Comparison of ENCODE assay signal across 10 mouse cellular contexts in genomic region chr3:78594718-78595236, GRCm38 (mm10).
A peak's percentile ranks its signal among the peaks of the same experiment; 100 is the strongest.
DNase-seq lines count a peak whose midpoint lies in the region; ATAC-seq and TF ChIP-seq lines count a peak whose summit lies in the region.
"Had no signal": no experiment of that assay in that cellular context is flagged by ENCODE, and none has a peak within 500 bp of the region (broad histone marks: within the 10 kb centered on the region; RNA-seq: fewer than 3 reads in every experiment).

No protein-coding gene starts in this region.

- H3K27ac ChIP-seq in heart, embryonic 10.5 days, result no peak overlapping the region
- no peak overlapping the region for H3K27ac ChIP-seq in heart, adult 2 months
- H3K27ac ChIP-seq in hindbrain, embryonic 10.5 days, result no peak overlapping the region
- H3K27ac ChIP-seq in midbrain, embryonic 11.5 days (ENCODE audit: low read depth, low read length), result no peak overlapping the region; the same call in 1 of the 2 replicates
- no peak overlapping the region for H3K27ac ChIP-seq in liver, embryonic 11.5 days (ENCODE audit: low read depth, low read length)
- H3K27ac ChIP-seq: liver, embryonic 15.5 days had no signal

- H3K36me3 ChIP-seq in heart, embryonic 10.5 days, result no peaks in the 10 kb centered on the region
- no peaks in the 10 kb centered on the region for H3K36me3 ChIP-seq in heart, adult 2 months (ENCODE audit: control insufficient read depth, insufficient read depth, low read length)
- no peaks in the 10 kb centered on the region for H3K36me3 ChIP-seq in hindbrain, embryonic 10.5 days
- no peaks in the 10 kb centered on the region for H3K36me3 ChIP-seq in midbrain, embryonic 11.5 days (ENCODE audit: control insufficient read depth, insufficient read depth, low read length)
- no peaks in the 10 kb centered on the region for H3K36me3 ChIP-seq in liver, embryonic 11.5 days (ENCODE audit: control insufficient read depth, insufficient read depth, low read length)
- H3K36me3 ChIP-seq: liver, embryonic 15.5 days had no signal

- TF ChIP-seq EP300 in heart, adult 2 months (IDR thresholded peaks at IDR 0.05; ENCODE audit: insufficient read depth, low read depth, low read length), result no peak

- H3K4me1 ChIP-seq in heart, embryonic 10.5 days, result 0 out of 2 replicates have a peak, but pooled peaks cover 6% of the 10 kb centered on the region
- H3K4me1 ChIP-seq in heart, adult 2 months (ENCODE audit: control insufficient read depth, insufficient read depth, low read length), result no peaks in the 10 kb centered on the region
- H3K4me1 ChIP-seq in hindbrain, embryonic 10.5 days (replicated peaks), result peaks cover 11% of the 10 kb centered on the region
- no peaks in the 10 kb centered on the region for H3K4me1 ChIP-seq in midbrain, embryonic 11.5 days (ENCODE audit: control insufficient read depth, insufficient read depth, low read length)
- no peaks in the 10 kb centered on the region for H3K4me1 ChIP-seq in liver, embryonic 11.5 days (replicated peaks; ENCODE audit: control insufficient read depth, insufficient read depth, low read length)
- H3K4me1 ChIP-seq: liver, embryonic 15.5 days had no signal

- H3K27me3 ChIP-seq in heart, embryonic 10.5 days (ENCODE audit: insufficient read depth, poor library complexity, severe bottlenecking), result peaks cover 12% of the 10 kb centered on the region; the same call in 1 of the 2 replicates
- no peaks in the 10 kb centered on the region for H3K27me3 ChIP-seq in heart, adult 2 months (ENCODE audit: control insufficient read depth, insufficient read depth, low read length)
- H3K27me3 ChIP-seq in hindbrain, embryonic 10.5 days (ENCODE audit: insufficient read depth, poor library complexity, severe bottlenecking), result no peaks in the 10 kb centered on the region; the same call in 1 of the 2 replicates
- H3K27me3 ChIP-seq in midbrain, embryonic 11.5 days (ENCODE audit: control insufficient read depth, insufficient read depth, low read length), result no peaks in the 10 kb centered on the region
- H3K27me3 ChIP-seq in liver, embryonic 11.5 days (replicated peaks; ENCODE audit: control insufficient read depth, insufficient read depth, low read length), result no peaks in the 10 kb centered on the region
- H3K27me3 ChIP-seq: liver, embryonic 15.5 days had no signal

- no peak overlapping the region for H3K9ac ChIP-seq in heart, adult 2 months (ENCODE audit: low read depth, low read length)
- no peak overlapping the region for H3K9ac ChIP-seq in midbrain, embryonic 11.5 days (ENCODE audit: low read length)
- H3K9ac ChIP-seq in liver, embryonic 11.5 days (ENCODE audit: low read depth, low read length), result no peak overlapping the region
- H3K9ac ChIP-seq: liver, embryonic 15.5 days had no signal

- no peaks in the 10 kb centered on the region for H3K79me2 ChIP-seq in heart, adult 2 months (replicated peaks; ENCODE audit: control insufficient read depth, insufficient read depth, low read length)

- H3K4me3 ChIP-seq in heart, embryonic 10.5 days, result peak overlapping the region; percentile 25; the same call in 1 of the 2 replicates
- no peak overlapping the region for H3K4me3 ChIP-seq in heart, adult 2 months
- H3K4me3 ChIP-seq in hindbrain, embryonic 10.5 days, result no peak overlapping the region
- H3K4me3 ChIP-seq in midbrain, embryonic 11.5 days (ENCODE audit: low read depth, low read length), result no peak overlapping the region
- H3K4me3 ChIP-seq in liver, embryonic 11.5 days (ENCODE audit: low read depth, low read length), result no peak overlapping the region
- H3K4me3 ChIP-seq: liver, embryonic 15.5 days had no signal

- H3K4me2 ChIP-seq in midbrain, embryonic 11.5 days, result no peak overlapping the region
- no peak overlapping the region for H3K4me2 ChIP-seq in liver, embryonic 11.5 days
- H3K4me2 ChIP-seq: liver, embryonic 15.5 days had no signal

- peak; percentile 77 for ATAC-seq in midbrain, embryonic 11.5 days (ENCODE audit: low FRiP score)
- no peak for ATAC-seq in liver, embryonic 11.5 days (replicated peaks; ENCODE audit: low FRiP score)

- 11% methylated on average over 6 of the region's 6 CpGs for WGBS in heart, embryonic 10.5 days
- WGBS in heart, adult 2 months, result 23% methylated on average over 6 of the region's 6 CpGs
- WGBS in hindbrain, embryonic 10.5 days, result 23% methylated on average over 6 of the region's 6 CpGs
- WGBS in midbrain, embryonic 11.5 days, result 30% methylated on average over 6 of the region's 6 CpGs
- 27% methylated on average over 6 of the region's 6 CpGs for WGBS in liver, embryonic 11.5 days

- peak; percentile 77 for DNase-seq in heart, embryonic 10.5 days (ENCODE audit: low spot score)
- DNase-seq in heart, adult 2 months, result no peak
- peak; percentile 33 for DNase-seq in embryo, embryonic 9.5 days (ENCODE audit: extremely low spot score)
- DNase-seq in hindbrain, embryonic 10.5 days (ENCODE audit: low spot score), result peak; percentile 55
- DNase-seq in midbrain, embryonic 11.5 days (ENCODE audit: low spot score, missing footprints), result no peak
- DNase-seq in liver, embryonic 11.5 days (ENCODE audit: low spot score), result no peak
- no peak for DNase-seq in urinary bladder, postnatal 4 days (ENCODE audit: low spot score in 2 of 2)
- DNase-seq in kidney, postnatal 25 days, result no peak
- DNase-seq: kidney, adult 9 months had no signal

- TF ChIP-seq POLR2A in heart, adult 2 months (IDR thresholded peaks at IDR 0.05; ENCODE audit: insufficient read depth, low read depth, low read length), result no peak

- TF ChIP-seq CTCF in heart, adult 2 months (IDR thresholded peaks at IDR 0.05), result no peak

- H3K9me3 ChIP-seq in heart, embryonic 10.5 days, result no peaks in the 10 kb centered on the region
- H3K9me3 ChIP-seq in hindbrain, embryonic 10.5 days, result no peaks in the 10 kb centered on the region
- H3K9me3 ChIP-seq in midbrain, embryonic 11.5 days (ENCODE audit: control insufficient read depth, low read length), result no peaks in the 10 kb centered on the region
- no peaks in the 10 kb centered on the region for H3K9me3 ChIP-seq in liver, embryonic 11.5 days (ENCODE audit: control insufficient read depth, low read length)
- H3K9me3 ChIP-seq: liver, embryonic 15.5 days had no signal

- intact Hi-C loops in heart, adult 2 months (cut with DNase I), result no loop called here

Comparison
In these comparisons a context has a peak if more than half of its experiments do, and no peak if none do; other contexts are left out.
1. DNase-seq: peak in heart, embryonic 10.5 days (single experiment), embryo, embryonic 9.5 days (single experiment) and hindbrain, embryonic 10.5 days (single experiment); none in heart, adult 2 months (0 of 2), midbrain, embryonic 11.5 days (single experiment), liver, embryonic 11.5 days (single experiment), urinary bladder, postnatal 4 days (0 of 2) and kidney, postnatal 25 days (0 of 2).